9 mouse cellular contexts compared by ENCODE assay signal in genomic region chr11:88404247-88404677, GRCm38 (mm10).
DNase-seq lines count a peak whose midpoint lies in the region; ATAC-seq and TF ChIP-seq lines count a peak whose summit lies in the region.
"Had no signal": no experiment of that assay in that cellular context is flagged by ENCODE, and none has a peak within 500 bp of the region (broad histone marks: within the 10 kb centered on the region; RNA-seq: fewer than 3 reads in every experiment).

No protein-coding gene starts in this region.

- intact Hi-C loops in left cerebral cortex, postnatal 14 days (cut with DNase I) = no loop called here

- ATAC-seq in liver, embryonic 16.5 days (ENCODE audit: low read depth) = peak; percentile 68
- no peak for ATAC-seq in liver, embryonic 11.5 days (replicated peaks; ENCODE audit: low FRiP score)
- no peak for ATAC-seq in forebrain, embryonic 16.5 days

- no peaks in the 10 kb centered on the region for H3K9me3 ChIP-seq in liver, embryonic 16.5 days (replicated peaks; ENCODE audit: control insufficient read depth, low read length)
- no peaks in the 10 kb centered on the region for H3K9me3 ChIP-seq in liver, embryonic 11.5 days (ENCODE audit: control insufficient read depth, low read length)
- H3K9me3 ChIP-seq in forebrain, embryonic 16.5 days (ENCODE audit: control insufficient read depth, low read length) = no peaks in the 10 kb centered on the region
- H3K9me3 ChIP-seq in limb, embryonic 10.5 days (replicated peaks) = no peaks in the 10 kb centered on the region
- H3K9me3 ChIP-seq: liver, embryonic 13.5 days had no signal

- H3K4me2 ChIP-seq in liver, embryonic 16.5 days (ENCODE audit: low read depth, low read length) = no peak overlapping the region
- H3K4me2 ChIP-seq in liver, embryonic 11.5 days = no peak overlapping the region
- peak overlapping the region; percentile 44 for H3K4me2 ChIP-seq in forebrain, embryonic 16.5 days (ENCODE audit: low read length)
- H3K4me2 ChIP-seq: liver, embryonic 13.5 days had no signal

- H3K36me3 ChIP-seq in liver, embryonic 16.5 days (ENCODE audit: control insufficient read depth, insufficient read depth) = no peaks in the 10 kb centered on the region
- no peaks in the 10 kb centered on the region; the same call in 1 of the 2 replicates for H3K36me3 ChIP-seq in liver, embryonic 11.5 days (ENCODE audit: control insufficient read depth, insufficient read depth, low read length)
- no peaks in the 10 kb centered on the region for H3K36me3 ChIP-seq in forebrain, embryonic 16.5 days (ENCODE audit: control insufficient read depth, insufficient read depth)
- peaks cover 72% of the 10 kb centered on the region for H3K36me3 ChIP-seq in limb, embryonic 10.5 days
- H3K36me3 ChIP-seq: liver, embryonic 13.5 days had no signal

- peaks cover 3% of the 10 kb centered on the region; the same call in 1 of the 2 replicates for H3K4me1 ChIP-seq in liver, embryonic 16.5 days (ENCODE audit: control insufficient read depth, low read depth, low read length)
- peaks cover 10% of the 10 kb centered on the region; the same call in 1 of the 2 replicates for H3K4me1 ChIP-seq in liver, embryonic 11.5 days (replicated peaks; ENCODE audit: control insufficient read depth, insufficient read depth, low read length)
- peaks cover 60% of the 10 kb centered on the region for H3K4me1 ChIP-seq in forebrain, embryonic 16.5 days (replicated peaks; ENCODE audit: control insufficient read depth, insufficient read depth, low read length)
- peaks cover 27% of the 10 kb centered on the region for H3K4me1 ChIP-seq in limb, embryonic 10.5 days
- H3K4me1 ChIP-seq in lung, adult 2 months (ENCODE audit: control insufficient read depth, insufficient read depth, low read length) = peaks cover 5% of the 10 kb centered on the region; the same call in 1 of the 2 replicates

- DNase-seq in liver, embryonic 11.5 days (ENCODE audit: low spot score) = no peak
- DNase-seq in limb, embryonic 10.5 days (ENCODE audit: low spot score) = no peak
- DNase-seq in thymus, postnatal 10 days (ENCODE audit: low spot score in 2 of 2) = peak; percentile 12 to 17
- no peak for DNase-seq in lung, adult 2 months
- DNase-seq in left cerebral cortex, postnatal 14 days (ENCODE audit: low spot score in 2 of 2) = no peak
- DNase-seq in layer of hippocampus, postnatal 10 days (ENCODE audit: low spot score in 2 of 2) = no peak
- DNase-seq: liver, embryonic 13.5 days had no signal

- H3K27me3 ChIP-seq in liver, embryonic 16.5 days (ENCODE audit: control insufficient read depth, insufficient read depth, low read depth, low read length) = no peaks in the 10 kb centered on the region
- H3K27me3 ChIP-seq in liver, embryonic 11.5 days (replicated peaks; ENCODE audit: control insufficient read depth, insufficient read depth, low read length) = no peaks in the 10 kb centered on the region
- H3K27me3 ChIP-seq in forebrain, embryonic 16.5 days (replicated peaks; ENCODE audit: control insufficient read depth, insufficient read depth, low read length) = no peaks in the 10 kb centered on the region
- no peaks in the 10 kb centered on the region; the same call in 1 of the 2 replicates for H3K27me3 ChIP-seq in limb, embryonic 10.5 days (ENCODE audit: low read depth, poor library complexity, severe bottlenecking)
- H3K27me3 ChIP-seq: liver, embryonic 13.5 days had no signal

- no peak for TF ChIP-seq CTCF in lung, adult 2 months (IDR thresholded peaks at IDR 0.05; ENCODE audit: insufficient read depth, low read length)

- H3K9ac ChIP-seq in liver, embryonic 16.5 days (ENCODE audit: low read depth, low read length) = no peak overlapping the region
- no peak overlapping the region for H3K9ac ChIP-seq in liver, embryonic 11.5 days (ENCODE audit: low read depth, low read length)
- peak overlapping the region; percentile 28 for H3K9ac ChIP-seq in forebrain, embryonic 16.5 days (replicated peaks; ENCODE audit: low read depth, low read length)
- H3K9ac ChIP-seq: liver, embryonic 13.5 days had no signal

- no peak for TF ChIP-seq POLR2A in lung, adult 2 months (IDR thresholded peaks at IDR 0.05; ENCODE audit: borderline replicate concordance, extremely low read depth, low read depth, low read length)

- no peak overlapping the region for H3K4me3 ChIP-seq in liver, embryonic 16.5 days (ENCODE audit: low read depth, low read length)
- H3K4me3 ChIP-seq in liver, embryonic 11.5 days (ENCODE audit: low read depth, low read length) = no peak overlapping the region
- no peak overlapping the region for H3K4me3 ChIP-seq in forebrain, embryonic 16.5 days (replicated peaks; ENCODE audit: low read length)
- H3K4me3 ChIP-seq in limb, embryonic 10.5 days = no peak overlapping the region
- H3K4me3 ChIP-seq in lung, adult 2 months (replicated peaks; ENCODE audit: extremely low read depth, low read depth, low read length) = no peak overlapping the region
- H3K4me3 ChIP-seq: liver, embryonic 13.5 days had no signal

- no peak overlapping the region for H3K27ac ChIP-seq in liver, embryonic 16.5 days (ENCODE audit: low read length)
- no peak overlapping the region for H3K27ac ChIP-seq in liver, embryonic 11.5 days (ENCODE audit: low read depth, low read length)
- peak overlapping the region; percentile 83 for H3K27ac ChIP-seq in forebrain, embryonic 16.5 days (ENCODE audit: low read length)
- H3K27ac ChIP-seq in limb, embryonic 10.5 days = peak overlapping the region; percentile 10; the same call in 1 of the 2 replicates
- H3K27ac ChIP-seq: liver, embryonic 13.5 days had no signal

- WGBS in liver, embryonic 16.5 days (ENCODE audit: insufficient replicate concordance) = 65% methylated on average over 5 of the region's 5 CpGs
- 77% methylated on average over 5 of the region's 5 CpGs for WGBS in liver, embryonic 11.5 days
- 51% methylated on average over 5 of the region's 5 CpGs for WGBS in forebrain, embryonic 16.5 days
- 83% methylated on average over 5 of the region's 5 CpGs for whole genome bisulfite sequencing in limb, embryonic 10.5 days
- WGBS in lung, adult 2 months = 73% methylated on average over 5 of the region's 5 CpGs

Comparison
In these comparisons a context has a peak if more than half of its experiments do, and no peak if none do; other contexts are left out.
1. H3K27ac ChIP-seq: peak in forebrain, embryonic 16.5 days (single experiment) and limb, embryonic 10.5 days (single experiment); none in liver, embryonic 16.5 days (single experiment) and liver, embryonic 11.5 days (single experiment).
2. DNase-seq: peak in thymus, postnatal 10 days (2 of 2); none in liver, embryonic 11.5 days (single experiment), limb, embryonic 10.5 days (single experiment), lung, adult 2 months (single experiment), left cerebral cortex, postnatal 14 days (0 of 2) and layer of hippocampus, postnatal 10 days (0 of 2).